Mouse (Mus musculus): Measurements from ENCODE around the gene Ghrh. TPM values are rescaled to one million over a fixed set of nuclear protein-coding genes. Genes with fewer than 3 reads are reported as not detected.
"Not testable (repeated sequence)": the region's sequence is repeated elsewhere in the genome, so short reads cannot be mapped to it uniquely, and the experiment has no call there.

The Ghrh gene
- not detected for total RNA-seq (2022)

DNA sequence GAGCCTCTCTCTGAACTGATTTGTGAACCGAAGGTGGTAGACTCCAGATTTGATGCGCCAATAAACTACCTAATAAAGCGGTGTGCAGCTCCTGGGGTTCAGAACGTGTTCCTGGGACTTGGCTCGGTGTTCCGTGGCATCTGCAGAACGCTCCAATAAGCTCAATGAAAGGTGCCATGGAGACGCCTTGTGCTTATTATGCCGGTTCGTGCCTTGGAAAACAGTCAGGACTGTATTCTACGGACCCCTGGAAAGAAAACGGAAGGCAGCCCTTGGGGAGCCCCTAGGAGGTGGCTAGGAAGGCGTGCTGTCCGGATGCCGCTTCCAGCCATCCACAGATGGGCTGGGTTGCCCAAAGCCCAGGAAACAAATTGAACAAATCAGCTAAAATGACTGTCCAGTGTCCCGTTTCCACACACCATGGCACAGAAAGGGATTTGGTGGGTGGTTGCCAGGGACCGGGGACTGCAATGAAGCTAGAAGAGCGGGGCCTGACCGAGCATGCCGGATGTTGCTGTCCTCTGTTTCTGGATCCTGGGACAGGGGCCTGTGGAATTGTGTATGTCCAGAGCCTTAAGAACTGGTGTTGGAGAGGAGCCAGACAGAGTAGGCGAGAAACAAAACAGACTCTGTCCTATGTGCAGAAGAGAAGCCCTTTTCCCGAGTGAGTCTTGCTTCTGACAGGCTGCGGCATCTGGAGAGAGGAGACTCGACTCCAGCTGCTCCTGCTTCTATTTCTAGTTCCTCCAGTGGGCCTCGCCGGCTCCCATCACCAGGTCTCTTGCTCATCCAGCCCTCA is at the start of gene Ghrh:
Gene Ghrh, minus strand, starts transcription at position 146 of the 799 bp plus-strand sequence.
- DNase-seq (ENCODE audit: low spot score) = peak; percentile 13

DNA sequence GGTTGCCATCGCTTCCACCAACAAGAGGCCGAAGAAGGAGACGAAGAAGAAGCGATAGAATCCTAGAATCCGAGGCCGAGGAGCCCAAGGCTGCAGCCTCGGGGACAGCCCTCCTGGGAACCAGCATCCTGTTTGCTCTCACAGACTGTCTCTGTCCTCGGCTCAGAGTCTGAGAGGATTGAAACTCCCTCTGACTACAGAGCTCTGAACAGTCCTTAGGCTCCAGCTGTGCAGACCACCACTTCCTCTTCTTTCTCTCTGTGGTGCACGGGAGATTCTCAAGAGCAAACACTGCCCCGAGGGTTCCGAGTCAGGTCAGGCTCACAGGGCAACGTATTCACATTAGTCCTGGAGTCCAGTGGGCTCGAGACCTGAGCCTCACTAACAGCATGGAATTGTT is 48.7 kb upstream of the Ghrh start:
- DNase-seq (ENCODE audit: low spot score) = no peak

DNA sequence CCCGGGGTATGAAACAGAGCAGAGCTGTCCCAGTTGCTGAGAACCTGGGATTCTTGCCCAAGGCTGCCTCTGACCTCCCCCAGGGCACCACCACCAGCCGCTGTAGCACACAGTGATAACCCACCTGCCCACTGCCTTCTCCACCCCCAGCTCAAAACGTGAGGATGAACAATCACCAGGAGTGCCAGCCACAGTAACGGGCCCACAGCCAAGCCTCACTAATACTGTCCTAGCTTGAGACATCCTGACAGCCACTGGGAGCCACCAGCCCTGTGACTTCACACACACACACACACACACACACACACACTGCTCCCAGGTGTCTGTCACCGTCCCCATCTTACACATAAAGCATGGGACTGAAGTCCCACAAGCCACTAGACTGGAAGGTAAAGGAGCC is 48.1 kb upstream of the Ghrh start:
- DNase-seq (ENCODE audit: low spot score) = no peak

DNA sequence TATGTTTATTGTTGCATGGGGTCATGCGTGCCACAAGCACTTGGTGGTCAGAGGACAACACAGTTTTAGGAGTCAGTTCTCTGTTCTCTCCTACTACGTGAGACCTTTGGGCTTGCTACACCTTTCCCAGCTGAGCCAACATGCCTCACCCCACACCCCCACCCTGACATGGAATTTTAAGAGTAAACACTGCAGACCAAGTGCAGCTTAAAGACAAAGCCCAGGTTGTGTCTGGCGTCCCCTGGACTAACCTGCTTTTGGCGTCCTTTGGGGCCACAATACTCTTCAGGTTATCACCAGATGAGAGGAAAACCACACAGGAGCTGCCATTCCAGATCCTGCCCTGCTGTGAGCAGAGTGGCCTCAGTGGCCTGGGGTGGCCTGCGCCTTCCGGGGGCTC is 47.6 kb upstream of the Ghrh start:
- DNase-seq (ENCODE audit: low spot score) = no peak

DNA sequence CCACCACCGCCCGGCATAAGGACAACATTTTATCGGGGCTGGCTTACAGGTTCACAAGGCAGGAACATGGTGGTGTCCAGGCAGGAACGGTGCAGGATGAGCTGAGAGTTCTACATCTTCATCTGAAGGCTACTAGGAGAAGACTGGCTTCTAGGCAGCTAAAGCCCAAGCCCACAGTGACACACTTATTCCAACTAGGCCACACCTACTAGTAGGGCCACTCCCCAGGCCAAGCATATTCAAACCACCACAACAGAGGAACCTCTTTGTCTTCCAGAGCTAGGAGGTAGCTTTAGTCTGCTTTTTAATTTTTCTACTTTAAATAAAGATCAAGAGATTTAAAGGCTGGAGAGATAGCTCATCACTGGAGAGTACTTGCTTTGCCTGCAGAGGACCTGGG is 46.2 kb upstream of the Ghrh start:
- DNase-seq (ENCODE audit: low spot score) = no peak

DNA sequence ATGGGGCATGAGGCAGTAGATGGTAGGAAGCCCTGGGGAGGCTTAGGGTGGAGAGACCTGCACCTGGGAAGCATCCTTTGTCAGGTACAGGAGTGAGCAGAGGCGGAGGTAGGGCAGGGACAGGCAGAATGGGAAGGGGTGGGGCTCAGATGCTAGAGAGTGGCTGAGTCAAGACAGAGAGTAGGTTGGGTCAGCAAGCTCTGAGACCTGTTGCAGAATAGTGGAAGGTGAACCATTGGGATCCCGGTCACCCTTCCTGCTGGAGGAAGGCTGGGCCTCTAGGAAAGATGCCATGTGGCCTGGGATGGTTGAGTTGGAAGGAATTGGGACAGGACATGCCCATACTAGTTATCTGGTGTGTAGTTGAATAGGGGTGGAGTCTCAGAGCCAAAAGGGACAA is 45.0 kb upstream of the Ghrh start:
- DNase-seq (ENCODE audit: low spot score) = no peak

DNA sequence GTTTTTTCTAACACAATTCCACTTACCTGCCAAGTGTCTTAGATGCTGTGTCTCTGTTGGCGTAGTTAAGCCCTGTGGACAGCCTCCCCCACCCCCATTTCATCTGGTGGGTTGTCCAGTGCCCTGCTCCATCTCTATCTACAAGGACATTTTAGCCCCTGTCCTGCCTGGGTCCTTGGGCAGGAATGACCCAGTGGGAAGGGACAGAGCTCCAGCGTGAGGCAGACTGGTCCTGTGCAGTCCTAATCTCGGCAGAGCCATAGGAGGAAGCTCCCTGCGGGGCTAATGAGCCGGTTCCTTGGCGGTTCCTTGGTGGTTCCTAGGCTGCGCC is 42.2 kb upstream of the Ghrh start:
- no peak for DNase-seq (ENCODE audit: low spot score)

DNA sequence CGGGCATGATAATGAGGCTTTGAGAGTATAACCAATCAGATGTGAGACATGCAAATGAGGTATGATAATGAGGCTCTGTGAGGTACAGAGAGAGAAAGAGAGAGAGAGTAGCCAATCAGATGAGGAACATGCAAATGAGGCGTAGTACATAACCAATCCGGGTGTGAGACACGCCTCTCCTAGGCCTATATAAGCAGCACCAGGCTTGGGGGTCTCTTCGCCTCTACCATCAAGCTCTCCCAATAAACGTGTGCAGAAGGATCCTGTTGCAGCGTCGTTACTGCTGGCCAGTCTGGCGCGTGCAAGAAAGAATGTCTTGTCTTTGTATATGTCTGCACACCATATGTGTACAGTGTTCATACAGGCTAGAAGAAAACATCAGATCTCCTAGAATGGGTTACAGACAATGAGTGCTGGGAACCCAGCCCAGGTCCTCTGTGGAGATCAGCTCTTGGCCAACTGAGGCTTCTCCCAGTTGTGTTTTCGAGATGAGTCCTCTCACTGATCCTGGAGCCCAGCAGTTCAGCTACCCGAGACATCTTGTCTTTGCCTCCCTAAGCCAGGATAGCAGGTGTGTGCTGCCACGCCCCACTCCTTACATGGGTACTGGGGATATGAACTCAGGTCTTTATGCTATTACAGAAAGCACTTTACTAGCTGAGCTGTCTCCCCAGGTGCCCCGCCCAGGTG is 41.7 kb upstream of the Ghrh start:
- DNase-seq (ENCODE audit: low spot score) = not testable (repeated sequence)

DNA sequence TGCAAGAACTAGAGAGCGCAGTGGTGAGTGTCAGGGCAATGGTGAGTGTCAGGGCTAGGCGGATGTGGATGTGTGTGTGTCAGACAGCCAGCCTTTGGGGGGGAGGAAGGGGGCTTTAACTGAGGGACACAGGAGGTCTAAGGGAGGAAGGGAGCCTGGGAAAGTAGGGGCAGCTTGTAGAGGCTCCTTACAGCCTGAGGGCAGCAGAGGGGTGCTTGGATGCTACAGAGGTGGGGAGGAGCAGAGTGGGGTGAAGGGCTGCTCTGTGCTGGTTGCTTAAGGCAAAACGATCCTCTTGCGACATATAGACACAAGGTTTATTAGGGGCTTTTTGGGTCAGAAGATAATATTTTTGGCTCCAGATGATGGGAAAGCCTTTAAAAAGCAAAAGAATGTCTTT is 37.5 kb upstream of the Ghrh start:
- no peak for DNase-seq (ENCODE audit: low spot score)

DNA sequence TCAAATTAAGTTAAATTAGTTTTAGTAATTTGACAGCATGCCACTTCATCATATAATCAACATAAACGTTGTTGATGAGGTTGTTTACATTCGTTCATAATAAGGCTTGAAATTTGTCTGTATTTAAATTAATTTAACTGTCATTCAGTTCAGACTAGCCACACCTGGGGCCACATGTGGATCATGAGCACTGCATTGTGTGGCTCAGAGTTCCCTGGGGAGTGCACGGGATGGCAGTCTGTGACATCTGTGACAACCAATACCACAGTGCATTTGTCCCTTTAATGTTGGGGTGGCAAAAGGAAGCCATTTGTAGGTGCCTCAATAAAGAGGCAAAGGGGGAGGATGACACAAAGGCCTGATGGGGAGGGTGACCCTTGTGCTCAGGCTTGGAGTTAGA is 29.7 kb upstream of the Ghrh start:
- DNase-seq (ENCODE audit: low spot score) = no peak

DNA sequence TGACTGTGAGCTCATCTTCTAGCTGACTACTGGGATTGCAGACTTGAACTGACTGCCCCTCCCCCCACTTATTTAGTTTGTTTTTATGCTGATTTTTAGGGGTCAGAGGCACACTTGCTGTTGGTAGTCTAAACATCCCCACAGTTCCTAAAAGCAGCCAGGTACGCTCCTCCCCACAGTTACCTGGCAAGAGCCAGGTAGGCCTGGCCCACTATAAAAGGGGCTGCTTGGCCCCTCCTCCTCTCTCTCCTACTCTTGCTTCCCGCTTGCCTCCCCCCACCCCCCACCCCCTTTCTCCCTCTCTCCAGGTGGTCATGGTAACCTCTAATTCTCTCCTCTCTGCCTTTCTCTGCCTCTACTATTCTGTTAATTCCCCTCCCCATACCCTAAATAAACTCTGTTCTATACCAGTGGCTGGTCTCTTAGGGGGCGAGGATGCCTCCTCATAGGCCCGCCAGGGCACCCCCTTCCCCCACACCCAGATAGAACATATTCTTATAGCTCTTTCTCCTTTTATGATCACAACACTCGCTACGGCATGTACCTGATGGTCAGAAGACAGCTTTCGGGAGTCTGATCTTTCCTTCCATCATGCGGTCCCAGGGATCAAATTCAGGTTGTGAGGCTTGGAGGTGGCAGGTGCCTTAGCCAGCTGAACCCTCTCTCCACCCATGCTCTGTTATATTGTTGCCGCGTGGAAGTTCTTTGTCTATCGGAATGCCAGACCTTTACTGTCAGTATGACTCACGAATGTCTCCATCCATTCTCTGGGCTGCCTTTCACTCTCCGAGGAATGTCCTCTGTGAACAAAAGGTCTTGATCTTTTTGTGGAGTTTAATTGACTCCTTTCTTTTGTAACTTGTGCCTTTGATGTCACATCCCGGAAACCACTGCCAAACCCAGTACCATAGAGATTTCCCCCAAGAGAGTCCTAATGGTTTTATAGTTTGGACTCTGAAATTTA is 28.8 kb upstream of the Ghrh start:
- no peak for DNase-seq (ENCODE audit: low spot score)

DNA sequence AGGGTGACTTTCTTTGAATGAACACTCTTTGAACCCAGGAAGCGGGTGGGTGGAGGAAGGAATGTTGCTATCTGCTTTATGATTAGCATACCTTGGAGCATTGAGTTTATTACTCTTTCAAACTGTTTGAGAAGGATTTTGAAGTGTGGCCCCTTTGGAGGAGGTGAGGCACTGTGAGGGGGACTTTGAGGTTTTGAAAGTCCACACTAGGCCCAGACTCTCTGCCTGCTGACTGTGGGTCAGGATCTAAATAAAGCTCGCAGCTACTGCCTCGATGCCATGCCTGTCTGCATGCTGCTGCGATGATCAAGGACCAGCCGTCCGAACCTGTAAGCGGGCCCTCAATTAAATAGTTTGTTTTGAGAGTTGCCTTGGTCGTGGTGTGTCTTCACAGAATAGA is 27.7 kb upstream of the Ghrh start:
- DNase-seq (ENCODE audit: low spot score) = no peak

DNA sequence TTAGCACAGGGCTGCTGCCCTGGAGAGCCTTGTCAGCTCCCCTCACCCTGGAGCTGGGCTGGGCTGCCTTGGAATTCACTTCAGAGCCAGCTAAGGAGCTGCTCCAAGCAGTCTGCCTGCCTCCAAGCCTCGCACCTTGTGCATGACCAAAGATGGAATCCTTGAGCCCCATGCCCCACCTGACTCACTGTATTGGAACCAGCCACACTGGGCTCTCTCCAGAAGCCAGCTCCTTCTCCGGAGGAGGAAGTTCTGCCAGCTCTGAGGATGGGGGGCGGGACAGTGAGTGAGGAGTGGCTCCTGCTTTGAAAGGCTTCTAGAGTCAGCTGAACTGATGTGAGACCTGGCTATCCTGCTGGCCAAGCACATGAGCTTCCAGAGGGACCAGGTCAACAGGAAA is 26.4 kb upstream of the Ghrh start:
- DNase-seq (ENCODE audit: low spot score) = no peak

DNA sequence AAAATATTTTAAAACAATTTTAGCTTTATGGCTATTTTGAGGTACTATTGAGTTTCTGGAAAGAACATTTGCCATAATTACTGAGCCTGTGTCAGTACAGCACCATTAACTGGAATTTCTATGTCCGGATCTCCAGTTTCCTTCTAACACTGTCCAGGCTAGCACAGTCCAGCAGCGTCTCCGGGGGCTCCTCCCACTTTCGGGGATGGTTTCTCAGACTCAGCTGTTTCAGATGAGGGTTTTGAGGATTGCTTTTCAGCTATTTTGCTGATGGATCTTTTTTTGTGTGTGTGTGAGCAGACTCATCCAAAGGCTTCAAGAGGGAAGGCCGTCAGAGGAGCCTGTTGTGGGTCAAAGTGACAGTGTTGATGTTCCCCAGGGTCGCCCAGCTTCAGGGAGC is 24.4 kb upstream of the Ghrh start:
- peak; percentile 27 for DNase-seq (ENCODE audit: low spot score)

DNA sequence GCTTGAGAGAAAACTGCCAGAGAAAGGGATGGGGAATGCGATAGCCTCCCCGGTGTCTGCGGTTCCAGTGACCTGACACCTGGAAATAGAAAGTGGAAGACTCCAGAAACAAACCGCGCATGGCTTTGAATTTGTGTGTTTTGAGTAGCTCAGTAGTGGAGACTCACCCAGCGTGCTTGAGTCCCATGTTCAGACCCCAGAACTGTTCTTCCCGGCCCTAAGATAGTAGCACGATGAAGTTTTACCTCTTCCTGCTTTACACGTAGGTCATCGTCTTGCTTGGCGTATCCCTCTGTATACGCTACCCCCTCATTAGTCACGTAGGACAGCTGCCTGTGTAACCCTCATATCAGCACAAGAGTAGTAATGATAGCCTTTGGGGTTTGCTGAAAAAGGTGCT is 20.7 kb upstream of the Ghrh start:
- no peak for DNase-seq (ENCODE audit: low spot score)

DNA sequence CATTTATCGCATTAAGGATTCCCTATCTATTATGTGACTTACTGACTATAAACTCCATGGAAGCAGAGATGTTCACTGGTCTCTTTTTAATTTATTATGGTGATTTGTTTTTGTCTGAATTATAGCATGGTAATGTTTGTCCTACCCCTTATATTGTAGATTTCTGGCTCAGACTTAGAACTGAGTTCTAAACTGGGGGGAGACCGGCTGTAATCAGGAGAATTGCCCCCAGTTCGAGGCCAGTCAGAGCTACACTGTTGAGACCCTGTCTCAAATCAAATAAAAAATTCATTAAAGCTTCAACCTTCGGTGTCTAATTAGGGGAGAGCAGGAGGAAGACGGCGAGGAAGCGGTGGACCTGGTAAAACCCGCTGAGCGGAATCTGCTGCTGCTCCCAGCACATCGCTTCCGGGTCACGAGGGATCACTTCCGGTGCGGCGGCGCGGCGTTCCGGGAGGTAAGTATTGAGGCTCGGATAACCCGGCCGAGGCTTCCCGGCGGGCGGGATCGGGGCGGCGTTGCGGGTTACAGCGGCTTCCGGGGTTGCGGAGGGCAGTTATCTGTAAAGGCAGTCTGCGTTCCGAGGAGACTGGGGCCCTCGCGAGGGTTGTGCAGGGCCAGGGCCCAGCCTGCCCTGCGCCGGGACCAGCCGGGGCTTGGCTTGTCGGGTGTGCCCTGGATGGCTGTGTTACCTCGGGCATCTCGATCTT is 20.0 kb upstream of the Ghrh start, which contains the start of gene Manbal:
Gene Manbal, plus strand, starts transcription at position 411 of the 710 bp plus-strand sequence.
- peak; percentile 94 for DNase-seq (ENCODE audit: low spot score)

DNA sequence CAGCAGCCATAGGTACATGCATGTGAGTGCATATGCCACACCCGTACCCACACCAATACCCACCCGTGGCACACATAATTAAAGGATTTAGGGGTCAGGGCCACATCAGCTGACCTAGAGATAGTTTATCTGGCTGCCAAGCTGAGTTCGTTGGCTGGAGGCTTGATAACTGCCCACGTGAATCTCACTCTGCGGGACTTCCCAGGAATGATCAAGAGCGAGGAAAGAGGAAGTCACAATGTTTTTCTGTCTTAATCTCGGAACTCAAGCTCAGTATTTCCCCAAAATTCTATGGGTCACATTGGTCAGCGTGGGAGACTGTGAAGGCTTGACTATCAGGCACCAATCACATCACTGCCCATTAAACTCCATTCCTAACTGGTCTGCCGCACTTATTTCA is 19.5 kb upstream of the Ghrh start:
- DNase-seq (ENCODE audit: low spot score) = peak; percentile 27

DNA sequence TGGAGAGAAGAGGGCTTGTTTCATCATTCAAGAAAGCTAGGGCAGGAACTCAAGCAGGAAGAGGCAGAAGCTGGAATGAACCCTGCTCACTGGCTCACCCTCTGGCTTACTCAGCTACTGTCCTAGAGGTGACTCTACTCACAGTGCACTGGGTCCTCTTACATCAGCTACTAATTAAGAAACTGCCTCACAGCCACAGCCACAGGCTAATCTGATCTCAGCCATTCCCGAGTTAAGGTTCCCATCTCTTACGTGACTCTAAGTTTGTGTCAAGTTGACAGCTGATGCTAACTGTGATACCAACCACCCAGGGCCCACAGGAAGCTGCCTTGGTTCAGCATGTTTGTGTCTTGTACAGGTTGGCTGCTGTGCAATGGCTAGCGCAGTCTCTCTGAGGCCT is 15.7 kb upstream of the Ghrh start:
- no peak for DNase-seq (ENCODE audit: low spot score)

DNA sequence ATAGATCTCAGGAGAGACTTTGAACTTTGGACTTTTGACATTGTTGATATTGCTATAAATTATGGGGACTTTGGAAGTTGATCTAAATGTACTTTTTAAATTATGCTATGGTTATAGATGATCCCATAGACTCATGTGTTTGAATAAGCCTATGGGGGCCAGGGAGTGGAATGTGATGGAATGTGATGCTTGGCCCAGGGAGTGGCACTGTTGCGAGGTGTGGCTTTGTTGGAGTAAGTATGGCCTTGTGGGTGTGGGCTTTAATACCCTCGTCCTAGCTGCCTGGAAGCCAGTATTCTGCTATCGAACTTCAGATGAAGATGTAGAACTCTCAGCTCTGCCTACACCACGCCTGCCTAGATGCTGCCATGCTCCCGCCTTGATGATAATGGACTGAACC is 12.7 kb upstream of the Ghrh start:
- no peak for DNase-seq (ENCODE audit: low spot score)

DNA sequence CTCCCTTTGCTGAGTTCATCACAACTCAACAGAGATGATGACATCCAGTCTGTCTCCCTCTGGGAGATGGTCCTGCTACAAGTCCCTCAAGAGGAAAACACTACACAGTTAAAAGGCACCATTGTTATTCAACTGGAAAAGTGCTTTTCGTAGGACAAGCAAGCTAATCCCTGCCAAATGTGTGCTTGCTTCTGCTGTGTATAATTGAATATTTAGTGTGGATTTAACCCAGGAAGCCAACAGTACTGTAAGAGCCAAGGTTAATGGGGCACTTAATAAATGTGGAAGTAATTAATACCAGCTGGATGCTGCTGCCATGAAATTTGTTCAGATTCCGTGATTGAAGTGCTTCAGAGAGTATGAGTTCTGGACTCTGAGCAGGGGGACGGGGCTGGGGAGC is 6.8 kb upstream of the Ghrh start:
- DNase-seq (ENCODE audit: low spot score) = no peak

DNA sequence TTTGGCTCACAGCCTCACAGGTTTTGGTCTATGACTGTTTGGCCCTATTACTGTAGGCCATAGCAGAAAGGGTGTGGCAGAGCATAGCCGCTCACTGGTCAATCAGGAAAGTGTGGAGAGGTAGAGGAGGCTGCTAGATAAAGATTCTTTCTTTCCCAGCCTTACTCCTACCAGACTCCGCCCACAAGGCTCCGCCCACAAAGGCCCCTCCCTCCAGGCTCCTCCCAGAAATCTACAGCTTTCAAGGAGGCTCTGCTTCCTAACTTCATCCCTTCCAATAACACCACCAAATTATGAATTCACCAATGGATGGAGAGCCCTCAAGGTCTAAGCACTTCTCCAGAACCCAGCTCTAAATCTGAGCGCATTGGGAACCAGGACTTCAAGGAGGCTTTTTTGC is 5.9 kb upstream of the Ghrh start:
- no peak for DNase-seq (ENCODE audit: low spot score)
